Mouse (Mus musculus) yolk sac, embryonic 10.5 days (tissue): ENCODE measurements around the gene Olfr600.
"Not testable (repeated sequence)": the region's sequence is repeated elsewhere in the genome, so short reads cannot be mapped to it uniquely, and the experiment has no call there.

ENCODE experiments used
- DNase-seq: peaks from one replicate; pipeline ENCODE4 v3.0.0-alpha.2; 2017; ENCODE audit warnings: low spot score

Olfr600 gene

DNA sequence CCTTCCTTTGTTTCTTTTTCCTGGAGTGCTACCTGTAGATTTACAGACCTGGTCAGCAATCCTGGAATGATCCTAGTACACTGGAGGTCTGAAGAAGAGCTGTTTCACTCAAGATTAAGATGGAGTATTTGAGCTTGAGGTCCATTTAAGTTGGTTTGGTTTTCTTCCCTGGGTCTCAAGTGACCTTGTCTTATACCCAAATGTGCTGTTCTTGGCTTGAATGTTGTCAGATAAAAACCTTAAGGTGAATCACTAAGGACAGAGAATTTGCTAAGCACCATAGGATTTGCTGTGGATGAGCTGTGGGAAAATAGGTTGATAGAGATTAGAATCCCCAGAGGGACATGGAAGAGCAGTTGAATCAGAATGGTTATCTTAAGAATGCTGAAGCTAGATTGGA, at the start of gene Olfr600:
Gene Olfr600, minus strand, starts transcription at position 101 of the 400 bp plus-strand sequence.
- DNase-seq, result no peak

DNA sequence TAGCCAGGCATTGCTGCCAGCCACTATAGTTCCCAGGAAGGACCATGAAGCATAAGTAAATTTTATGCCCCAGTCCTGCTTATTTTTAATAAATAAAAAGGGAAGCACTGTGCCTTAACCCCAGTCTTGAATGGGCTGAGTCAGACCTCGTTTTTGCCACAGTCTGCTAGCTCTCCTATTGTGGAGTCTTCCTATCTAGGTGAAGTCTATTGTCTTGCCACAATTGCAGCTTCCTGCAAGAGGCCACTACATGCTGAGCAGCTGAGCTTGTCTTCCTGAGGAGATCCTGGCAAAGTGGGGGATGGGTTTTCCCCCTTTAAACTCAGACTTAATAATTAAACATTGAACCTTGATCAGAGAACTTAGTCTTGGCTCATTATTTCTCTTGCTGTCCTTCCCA, 49.5 kb upstream of the Olfr600 start:
- DNase-seq, result no peak

DNA sequence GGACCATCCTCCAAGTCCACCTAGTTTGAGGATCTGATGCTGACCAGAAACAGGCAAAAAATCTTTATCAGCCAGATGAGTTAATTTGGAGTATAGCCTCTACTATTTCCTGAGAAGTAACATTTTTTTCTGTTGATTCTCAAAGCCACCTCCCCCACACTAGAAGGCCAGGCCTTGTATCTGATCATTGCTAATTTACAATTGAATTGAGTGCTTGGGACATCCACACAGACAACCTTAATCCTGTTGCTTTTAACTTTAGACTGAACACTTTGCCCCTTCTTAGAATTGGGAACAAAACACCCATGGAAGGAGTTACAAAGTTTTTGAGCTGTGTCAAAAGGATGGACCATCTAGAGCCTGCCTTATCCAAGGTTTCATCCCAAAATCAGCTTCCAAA, 48.3 kb upstream of the Olfr600 start:
- DNase-seq, result no peak

DNA sequence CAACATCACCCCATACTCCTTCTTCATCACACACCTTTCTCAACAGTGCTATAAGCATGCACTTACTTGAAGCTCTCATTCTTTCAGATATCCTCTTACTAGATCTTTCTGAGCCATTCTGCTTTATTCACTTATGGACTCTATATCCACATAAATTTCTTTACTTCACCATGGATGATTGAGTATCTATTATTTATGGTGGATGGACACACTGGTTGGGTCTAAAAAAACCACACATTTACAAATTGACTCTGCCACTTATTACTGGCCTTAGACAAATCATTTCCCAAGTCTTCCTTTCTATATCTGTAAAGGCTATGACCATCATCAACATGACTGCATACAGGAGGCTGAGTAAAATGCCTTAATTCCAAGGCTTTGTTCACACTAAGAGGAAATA, 36.6 kb upstream of the Olfr600 start, which contains the start of gene Olfr603:
Gene Olfr603, minus strand, starts transcription at position 101 of the 400 bp plus-strand sequence.
- no peak for DNase-seq

DNA sequence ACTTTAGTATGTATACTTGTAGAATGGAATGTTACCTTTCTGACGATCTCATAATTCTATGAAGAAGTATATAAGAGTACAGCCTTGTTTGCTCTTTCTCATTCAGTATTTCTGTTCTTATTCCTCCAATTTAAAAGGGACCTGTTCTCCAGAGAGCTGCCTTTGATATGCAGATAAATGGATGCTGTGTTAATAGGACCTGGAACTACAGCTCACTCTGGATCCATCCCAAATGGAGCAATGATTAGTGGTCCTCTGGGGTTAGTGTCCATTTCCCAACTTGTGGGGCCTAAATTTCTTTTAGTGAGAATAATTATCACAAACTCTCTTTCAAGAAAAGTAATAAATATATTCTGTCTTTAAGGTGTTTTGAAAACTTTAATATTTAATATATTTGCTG, 13.1 kb upstream of the Olfr600 start, which contains the start of gene Olfr601:
Gene Olfr601, minus strand, starts transcription at position 101 of the 400 bp plus-strand sequence.
- DNase-seq, result no peak

DNA sequence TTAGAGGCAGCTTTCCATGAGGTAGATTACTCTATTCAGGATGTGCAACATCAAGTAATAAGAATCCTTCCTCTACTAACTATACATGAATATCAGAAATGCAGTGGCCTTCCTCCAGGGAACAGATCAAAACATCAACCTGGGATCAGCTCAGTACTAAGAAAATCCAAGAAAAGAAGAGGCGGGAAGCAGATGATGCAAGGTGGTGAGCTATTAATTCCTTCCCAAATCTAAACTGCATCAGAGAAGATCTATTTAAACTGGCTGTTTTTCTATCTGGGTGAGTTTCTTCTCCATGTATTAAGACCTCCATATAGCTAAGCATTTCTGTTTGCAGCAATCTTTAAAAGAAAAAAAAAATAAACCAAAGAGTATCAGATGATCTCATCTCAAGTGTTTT, 13.9 kb downstream of the Olfr600 start, which contains the start of gene Olfr599:
Gene Olfr599, plus strand, starts transcription at position 301 of the 400 bp plus-strand sequence.
- DNase-seq, result no peak

DNA sequence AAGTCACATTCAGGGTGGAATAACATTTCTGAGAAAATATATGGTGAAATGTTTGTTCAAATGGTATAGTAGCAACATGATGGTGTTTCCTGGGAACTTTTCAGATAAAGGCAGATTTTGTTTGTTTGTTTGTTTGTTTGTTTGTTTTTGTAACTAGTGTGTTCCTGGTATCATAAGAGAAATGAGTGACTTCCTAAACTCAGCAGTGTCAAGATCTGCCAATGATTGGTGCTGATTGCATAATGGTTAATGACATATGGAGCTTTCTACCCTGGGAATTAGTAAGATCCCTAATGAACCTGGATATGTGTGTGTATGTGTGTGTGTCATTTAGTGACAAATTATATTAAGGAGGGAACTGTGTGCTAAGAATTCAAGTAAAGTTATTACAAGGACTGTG, 26.2 kb downstream of the Olfr600 start, which contains the start of gene Olfr598:
Gene Olfr598, plus strand, starts transcription at position 301 of the 400 bp plus-strand sequence.
- no peak for DNase-seq

DNA sequence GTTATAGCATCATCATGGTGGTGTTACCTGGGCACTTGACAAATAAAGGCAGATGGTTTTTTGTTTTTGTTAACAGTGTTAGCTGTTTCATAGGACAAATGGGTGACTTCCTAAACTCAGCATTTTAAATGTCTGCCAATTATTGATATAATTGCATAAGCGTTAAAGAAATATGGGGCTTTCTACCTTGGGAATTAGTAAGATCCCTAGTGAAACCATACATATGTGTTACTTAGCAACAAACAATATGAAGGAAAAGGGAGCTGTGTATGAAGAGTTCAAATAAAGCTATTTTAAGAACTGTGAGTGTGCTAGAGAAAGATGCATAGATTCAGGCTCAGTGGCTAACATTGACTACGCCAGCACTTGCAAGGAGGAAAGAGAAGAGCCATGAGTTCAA, 33.5 kb downstream of the Olfr600 start, which contains the start of gene Olfr597:
Gene Olfr597, plus strand, starts transcription at position 301 of the 400 bp plus-strand sequence.
- DNase-seq, result not testable (repeated sequence)

DNA sequence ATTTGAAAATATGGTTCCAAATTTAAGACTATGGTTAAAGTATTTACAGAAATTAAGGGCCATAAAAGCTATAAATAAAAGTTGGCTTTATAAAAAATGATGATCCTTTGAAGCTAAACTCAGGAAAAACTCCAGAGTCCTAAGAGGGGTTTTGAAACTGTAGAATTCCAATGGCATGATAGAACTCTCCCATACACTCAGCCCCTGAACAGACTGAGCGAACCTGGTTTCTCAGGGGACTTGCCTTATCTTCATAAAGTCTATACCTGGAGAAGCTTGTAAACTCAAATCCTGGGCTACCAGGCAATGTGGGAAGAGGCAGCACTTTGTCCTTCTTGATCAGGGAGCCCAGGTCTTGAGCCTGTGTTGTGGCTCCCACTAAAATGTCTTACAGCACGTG, 44.1 kb downstream of the Olfr600 start, which contains the start of gene Olfr596:
Gene Olfr596, plus strand, starts transcription at position 301 of the 400 bp plus-strand sequence.
- not testable (repeated sequence) for DNase-seq
